Comparison of ENCODE assay signal across 8 mouse cellular contexts in the genomic region with DNA sequence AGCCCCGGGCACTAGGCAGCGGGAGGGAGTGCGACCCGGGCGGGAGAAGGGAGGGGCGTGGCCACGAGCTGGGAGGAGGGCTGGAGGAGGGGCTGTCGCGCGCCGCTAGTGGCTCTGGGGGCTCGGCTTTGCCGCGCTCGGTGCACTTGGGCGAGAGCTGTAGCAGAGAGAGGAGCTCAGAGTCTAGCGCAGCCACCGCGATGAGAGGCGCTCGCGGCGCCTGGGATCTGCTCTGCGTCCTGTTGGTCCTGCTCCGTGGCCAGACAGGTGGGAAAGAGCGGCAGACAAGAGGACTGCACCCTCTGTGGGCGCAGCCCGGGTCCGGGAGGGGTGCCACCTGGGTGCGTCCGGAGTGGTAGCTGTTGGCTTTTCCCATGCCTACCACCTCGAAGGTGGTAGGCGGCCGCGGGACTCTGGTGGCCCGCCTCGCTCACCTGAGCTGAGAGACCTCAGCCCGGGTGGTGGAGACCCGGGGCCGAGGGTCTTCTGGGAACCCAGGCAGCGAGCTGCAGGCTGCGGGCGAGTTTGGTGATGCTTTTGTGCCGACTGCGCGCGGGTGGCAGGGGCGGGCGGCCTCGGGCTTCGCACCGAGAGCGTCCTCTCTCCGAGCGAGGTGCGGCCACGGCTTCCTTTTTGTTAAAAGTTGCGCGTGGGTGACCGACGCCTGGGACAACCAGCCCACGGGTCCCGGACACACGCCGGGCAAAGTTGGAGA. TPM values are rescaled to one million over a fixed set of nuclear protein-coding genes. Genes with fewer than 3 reads are reported as not detected.
A peak's percentile ranks its signal among the peaks of the same experiment; 100 is the strongest.
DNase-seq lines count a peak whose midpoint lies in the region; ATAC-seq and TF ChIP-seq lines count a peak whose summit lies in the region.

A gene (plus strand): TSS at position 65 of the 715 bp plus-strand sequence.

- peak within 1 kb of the TSS; percentile 97 for H3K4me2 ChIP-seq in lung, embryonic 16.5 days (ENCODE audit: low read depth, low read length)

- H3K9ac ChIP-seq in lung, embryonic 16.5 days (ENCODE audit: low read length) = peak within 1 kb of the TSS; percentile 67

- no peak for TF ChIP-seq CTCF in G1E (IDR thresholded peaks at IDR 0.05; ENCODE audit: low read depth, low read length)

- H3K36me3 ChIP-seq in G1E (replicated peaks) = peaks cover 27% of the 10 kb centered on the region
- no peaks in the 10 kb centered on the region for H3K36me3 ChIP-seq in hindbrain, embryonic 10.5 days
- H3K36me3 ChIP-seq in lung, embryonic 16.5 days (ENCODE audit: control insufficient read depth, insufficient read depth, low read length) = no peaks in the 10 kb centered on the region

- H3K9me3 ChIP-seq in G1E (replicated peaks) = no peaks in the 10 kb centered on the region
- no peaks in the 10 kb centered on the region for H3K9me3 ChIP-seq in hindbrain, embryonic 10.5 days
- H3K9me3 ChIP-seq in lung, embryonic 16.5 days (ENCODE audit: control insufficient read depth, low read length) = no peaks in the 10 kb centered on the region

- H3K27me3 ChIP-seq in G1E (ENCODE audit: insufficient read depth, low read length) = no peaks in the 10 kb centered on the region
- peaks cover 32% of the 10 kb centered on the region for H3K27me3 ChIP-seq in hindbrain, embryonic 10.5 days (ENCODE audit: insufficient read depth, poor library complexity, severe bottlenecking)
- H3K27me3 ChIP-seq in lung, embryonic 16.5 days (ENCODE audit: control insufficient read depth, insufficient read depth, low read depth, low read length) = peaks cover 29% of the 10 kb centered on the region

- peaks cover 45% of the 10 kb centered on the region for H3K4me1 ChIP-seq in G1E (ENCODE audit: insufficient read depth, low read depth, low read length)
- peaks cover 47% of the 10 kb centered on the region for H3K4me1 ChIP-seq in hindbrain, embryonic 10.5 days (replicated peaks)
- peaks cover 4% of the 10 kb centered on the region; the same call in 1 of the 2 replicates for H3K4me1 ChIP-seq in lung, embryonic 16.5 days (replicated peaks; ENCODE audit: control insufficient read depth, insufficient read depth, low read length)

- H3K27ac ChIP-seq in hindbrain, embryonic 10.5 days = peak within 1 kb of the TSS; percentile 91
- H3K27ac ChIP-seq in lung, embryonic 16.5 days (ENCODE audit: low read length) = peak within 1 kb of the TSS; percentile 35

- under 1% methylated on average over 65 of the region's 65 CpGs for WGBS in hindbrain, embryonic 10.5 days
- WGBS in lung, embryonic 16.5 days = under 1% methylated on average over 63 of the region's 65 CpGs

- ATAC-seq in G1E (ENCODE audit: extremely low read depth, insufficient number of reproducible peaks, low FRiP score, poor library complexity, severe bottlenecking) = peak; percentile 61
- ATAC-seq in frontal cortex, adult (ENCODE audit: low TSS enrichment) = peak; percentile 74
- ATAC-seq in lung, embryonic 16.5 days (ENCODE audit: low read depth) = peak; percentile 93

- peak; percentile 96 for DNase-seq in G1E (ENCODE audit: low spot score)
- peak; percentile 24 for DNase-seq in cerebellum, adult 9-10 months
- DNase-seq in hindbrain, embryonic 10.5 days (ENCODE audit: low spot score) = peak; percentile 90
- DNase-seq in layer of hippocampus, postnatal 10 days (ENCODE audit: low spot score in 2 of 2) = peak; percentile 73 to 82
- DNase-seq in ovary, postnatal 36 days (ENCODE audit: low spot score) = peak; percentile 84
- DNase-seq in thymus, postnatal 25 days = peak; percentile 88

- peak within 1 kb of the TSS; percentile 97 for H3K4me3 ChIP-seq in G1E (ENCODE audit: low read depth, low read length)
- H3K4me3 ChIP-seq in hindbrain, embryonic 10.5 days = peak within 1 kb of the TSS; percentile 81
- H3K4me3 ChIP-seq in lung, embryonic 16.5 days (ENCODE audit: low read length) = peak within 1 kb of the TSS; percentile 60

RNA-seq across cellular contexts. Expression of the gene that starts here (rescaled TPM):
- total RNA-seq in G1E (2014; fragmentation: Nextera tagmentation) (1,075 and 1,098 TPM in 2 replicates), G1E (2017) (485 and 576 TPM in 2 replicates)
- polyA plus RNA-seq in G1E (2012) = 84.7 and 109 TPM in 2 replicates
- polyA plus RNA-seq in hindbrain, embryonic 10.5 days (2016; fragmentation: Nextera tagmentation; extraction: Ambion mirVana) = 23.5 and 29.8 TPM in 2 replicates
- total RNA-seq in layer of hippocampus, postnatal 10 days (2021) = 10 to 100 TPM; 84.4 to 91.7 TPM
- polyA plus RNA-seq in lung, embryonic 16.5 days (2015; fragmentation: Nextera tagmentation; extraction: Ambion mirVana) = 49.6 and 54.3 TPM in 2 replicates

Comparison
In these comparisons a context has a peak if more than half of its experiments do, and no peak if none do; other contexts are left out.
1. Peak in every context shown above with its lines: DNase-seq, ATAC-seq, H3K4me3 ChIP-seq and H3K27ac ChIP-seq.
2. RNA of the gene that starts here (total RNA-seq): 485 to 1,098 TPM in G1E; 84.4 to 91.7 TPM in layer of hippocampus, postnatal 10 days; every median in the first group is over 4 times any median in the second.
3. DNase-seq: peak in every context shown above with its lines; median percentile 96 in G1E; 90 in hindbrain, embryonic 10.5 days; 88 in thymus, postnatal 25 days; 84 in ovary, postnatal 36 days; 78 in layer of hippocampus, postnatal 10 days; 24 in cerebellum, adult 9-10 months.